Mouse (Mus musculus) cerebral cortex, adult 2 months (tissue): ENCODE results near the gene Dnajb4.

Source experiments
- WGBS: fragments of 180-500 bp; shearing (Covaris S2); methylation state at CpG from one replicate; pipeline ENCODE4 v1.1.7; 2018; 5-methylcytosine and 5-hydroxymethylcytosine counted together

Gene Dnajb4

GRCm38 (mm10) chr3:152209967-152210634 lies at the start of gene Dnajb4, which contains the start of gene Fubp1:
Gene Dnajb4 (minus strand): TSS chr3:152210302.
Gene Fubp1 (plus strand): TSS chr3:152210422.
- under 1% methylated on average over 85 of the region's 85 CpGs for WGBS

- WGBS, result 28% methylated on average over 8 of the region's 9 CpGs
Observed at GRCm38 (mm10) chr3:152259409-152259808, 49.3 kb upstream of the Dnajb4 start.

- WGBS, result 80% methylated on average over 3 of the region's 3 CpGs
Observed at GRCm38 (mm10) chr3:152257528-152257927, 47.4 kb upstream of the Dnajb4 start.

GRCm38 (mm10) chr3:152250487-152250886 lies 40.4 kb upstream of the Dnajb4 start:
- 80% methylated on average over 1 of the region's 1 CpGs for WGBS

GRCm38 (mm10) chr3:152247708-152248107 lies 37.6 kb upstream of the Dnajb4 start:
- 90% methylated on average over 12 of the region's 12 CpGs for WGBS

GRCm38 (mm10) chr3:152245273-152245910 lies 35.3 kb upstream of the Dnajb4 start:
- 70% methylated on average over 5 of the region's 5 CpGs for WGBS

- 81% methylated on average over 4 of the region's 4 CpGs for WGBS
Observed at GRCm38 (mm10) chr3:152243304-152243703, 33.2 kb upstream of the Dnajb4 start.

GRCm38 (mm10) chr3:152241098-152241497 lies 31.0 kb upstream of the Dnajb4 start:
- WGBS, result 82% methylated on average over 3 of the region's 3 CpGs

- whole genome bisulfite sequencing, result 98% methylated on average over 1 of the region's 1 CpGs
Observed at GRCm38 (mm10) chr3:152239592-152239991, 29.5 kb upstream of the Dnajb4 start.

GRCm38 (mm10) chr3:152238836-152239235 lies 28.7 kb upstream of the Dnajb4 start:
- WGBS, result 55% methylated on average over 2 of the region's 2 CpGs

GRCm38 (mm10) chr3:152235805-152236204 lies 25.7 kb upstream of the Dnajb4 start:
- 90% methylated on average over 1 of the region's 1 CpGs for WGBS

- WGBS, result 92% methylated on average over 1 of the region's 1 CpGs
Observed at GRCm38 (mm10) chr3:152235238-152235637, 25.1 kb upstream of the Dnajb4 start.

GRCm38 (mm10) chr3:152231333-152232100 lies 21.4 kb upstream of the Dnajb4 start:
- 39% methylated on average over 6 of the region's 6 CpGs for WGBS

- 73% methylated on average over 5 of the region's 5 CpGs for WGBS
Observed at GRCm38 (mm10) chr3:152229271-152229670, 19.2 kb upstream of the Dnajb4 start.

- WGBS, result 85% methylated on average over 7 of the region's 7 CpGs
Observed at GRCm38 (mm10) chr3:152228843-152229242, 18.7 kb upstream of the Dnajb4 start.

- 81% methylated on average over 7 of the region's 7 CpGs for WGBS
Observed at GRCm38 (mm10) chr3:152225906-152226305, 15.8 kb upstream of the Dnajb4 start.

GRCm38 (mm10) chr3:152213416-152213815 lies 3.3 kb upstream of the Dnajb4 start:
- 25% methylated on average over 3 of the region's 3 CpGs for WGBS

GRCm38 (mm10) chr3:152211731-152212279 lies 1.7 kb upstream of the Dnajb4 start:
- WGBS, result 10% methylated on average over 7 of the region's 7 CpGs

GRCm38 (mm10) chr3:152210728-152211391 lies 758 bp upstream of the Dnajb4 start:
- 1% methylated on average over 65 of the region's 68 CpGs for WGBS

- 2% methylated on average over 25 of the region's 25 CpGs for WGBS
Observed at GRCm38 (mm10) chr3:152209177-152209966, 730 bp downstream of the Dnajb4 start.
